Mouse (Mus musculus) cortical plate, adult 2 months (tissue): ENCODE data around the gene Umad1. TPM values are rescaled to one million over a fixed set of nuclear protein-coding genes. Genes with fewer than 3 reads are reported as not detected.

Source experiments
- H3K27ac ChIP-seq: fragments of 200-500 bp; 2 replicates; pipeline ENCODE4 v1.5.1; 2012; ENCODE audit warnings: low read length, control low read depth, inconsistent platforms; ENCODE audit not compliant: insufficient read depth
- H3K4me1 ChIP-seq: fragments of 200-500 bp; 2 replicates; pipeline ENCODE4 v1.6.1; 2011; ENCODE audit warnings: low read length; ENCODE audit not compliant: control insufficient read depth, insufficient read depth
- H3K4me3 ChIP-seq: fragments of 200-500 bp; 2 replicates; pipeline ENCODE4 v1.5.1; 2011; ENCODE audit warnings: mild to moderate bottlenecking, low read length, control low read depth; ENCODE audit not compliant: insufficient read depth
- CTCF ChIP-seq: fragments of 200-500 bp; IDR thresholded peaks from 2 replicates; pipeline ENCODE4 v1.5.1; 2011; ENCODE audit warnings: mild to moderate bottlenecking, control low read depth, low read length; ENCODE audit not compliant: insufficient read depth; ENCODE audit errors: extremely low read depth
- POLR2A ChIP-seq: fragments of 200-500 bp; IDR thresholded peaks from 2 replicates; pipeline ENCODE4 v1.6.1; 2011; ENCODE audit warnings: mild to moderate bottlenecking, low read length, control low read depth; ENCODE audit not compliant: insufficient read depth; ENCODE audit errors: extremely low read depth
- polyA plus RNA-seq: library from polyadenylated mRNA; depleted of rRNA; stranded (reverse); fragments of >200 nt; gene quantifications from 2 replicates; pipeline ENCODE4 v1.2.3, GENCODE M21; 2012

The Umad1 gene
- polyA plus RNA-seq, 1 experiment = 40.2 TPM

GRCm38 (mm10) chr6:8343271-8343670 is 84.2 kb downstream of the Umad1 start:
- no peak overlapping the region for H3K27ac ChIP-seq
- H3K4me1 ChIP-seq = no peaks in the 10 kb centered on the region; the same call in 1 of the 2 replicates
- H3K4me3 ChIP-seq = no peak overlapping the region
- no peak for TF ChIP-seq CTCF
- TF ChIP-seq POLR2A = no peak

GRCm38 (mm10) chr6:8345219-8345856 is 86.2 kb downstream of the Umad1 start:
- no peak overlapping the region for H3K4me3 ChIP-seq
- TF ChIP-seq POLR2A (no peak), CTCF (no peak)
- H3K4me1 ChIP-seq = no peaks in the 10 kb centered on the region
- H3K27ac ChIP-seq = no peak overlapping the region

DNA sequence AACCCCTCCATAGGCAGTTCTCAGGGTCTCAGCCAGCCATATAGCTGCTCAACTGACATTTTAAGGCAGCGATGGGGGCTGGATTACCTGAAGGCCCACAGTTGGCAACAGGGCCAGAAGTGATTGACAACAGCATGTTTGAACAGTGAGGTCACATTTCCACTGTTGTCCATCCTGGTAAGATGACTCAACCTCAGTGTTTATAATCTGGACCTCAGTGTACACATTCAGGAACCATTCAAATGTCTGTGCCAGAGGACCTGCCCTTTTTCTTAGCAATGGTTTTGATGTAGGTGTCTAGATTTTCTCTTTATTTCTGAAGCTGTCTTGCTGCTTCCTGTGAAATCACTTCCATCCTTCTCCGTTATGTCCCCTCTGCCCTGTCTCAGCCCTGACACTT is 88.1 kb downstream of the Umad1 start:
- Histone ChIP-seq H3K4me1 (no peaks in the 10 kb centered on the region), H3K27ac (no peak overlapping the region), H3K4me3 (no peak overlapping the region)
- TF ChIP-seq POLR2A (no peak), CTCF (no peak)

GRCm38 (mm10) chr6:8348344-8348743 is 89.3 kb downstream of the Umad1 start:
- Histone ChIP-seq H3K27ac (no peak overlapping the region), H3K4me3 (no peak overlapping the region), H3K4me1 (peaks cover under 1% of the 10 kb centered on the region; the same call in 1 of the 2 replicates)
- no peak for TF ChIP-seq CTCF
- TF ChIP-seq POLR2A = no peak

DNA sequence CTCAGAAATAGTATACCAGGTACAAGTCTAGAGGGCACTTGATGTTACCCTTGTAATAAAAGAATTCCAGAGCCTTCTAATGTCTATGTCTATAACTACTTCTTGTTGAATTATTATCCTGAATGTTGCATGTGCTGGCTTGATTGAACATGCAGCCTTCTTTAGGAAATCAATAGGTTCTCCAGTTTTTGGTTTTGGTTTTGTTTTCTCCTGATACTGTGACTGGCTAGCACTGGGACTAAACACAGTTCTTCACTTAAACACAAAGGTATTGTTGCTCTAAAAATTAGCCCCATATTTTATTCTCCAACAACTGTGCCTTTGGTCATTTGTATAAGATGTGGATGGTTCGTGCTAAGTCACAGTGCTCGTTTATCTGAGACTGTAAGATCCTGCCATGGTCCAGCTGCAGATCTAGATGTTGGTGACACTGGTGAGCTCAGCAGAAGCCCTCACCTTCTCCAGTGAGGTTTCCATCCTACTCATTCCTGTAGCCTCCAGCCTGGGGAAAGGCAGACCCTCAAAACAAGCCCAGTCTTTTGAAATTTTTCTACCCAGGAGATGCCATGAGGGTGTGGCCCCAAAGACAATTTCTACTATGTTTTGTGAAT is 90.1 kb downstream of the Umad1 start:
- no peak overlapping the region for H3K27ac ChIP-seq
- no peak overlapping the region for H3K4me3 ChIP-seq
- H3K4me1 ChIP-seq = peaks cover 6% of the 10 kb centered on the region
- TF ChIP-seq CTCF (no peak), POLR2A (no peak)

DNA sequence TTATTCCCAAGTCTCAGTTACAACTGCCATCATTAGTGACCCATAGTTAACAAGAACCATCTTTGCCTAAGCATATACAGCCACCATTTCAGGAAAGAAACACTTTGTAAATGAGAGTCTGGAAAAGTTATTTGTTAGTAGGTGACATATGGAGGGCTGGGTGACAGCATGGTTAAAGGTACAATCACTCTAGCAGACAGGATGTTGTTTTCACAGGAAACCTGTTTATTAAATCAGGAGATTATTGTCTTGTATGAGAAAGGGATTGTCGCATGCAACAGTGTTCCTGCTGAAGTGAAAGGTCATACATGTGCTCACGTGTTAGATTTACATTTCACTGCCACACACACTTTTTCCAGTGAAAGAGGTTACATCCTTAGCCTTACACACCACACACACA is 92.4 kb downstream of the Umad1 start:
- H3K4me3 ChIP-seq = no peak overlapping the region
- H3K27ac ChIP-seq = no peak overlapping the region
- peaks cover 6% of the 10 kb centered on the region for H3K4me1 ChIP-seq
- no peak for TF ChIP-seq POLR2A
- no peak for TF ChIP-seq CTCF

- Histone ChIP-seq H3K4me1 (peaks cover 6% of the 10 kb centered on the region), H3K4me3 (no peak overlapping the region), H3K27ac (no peak overlapping the region)
- TF ChIP-seq CTCF (no peak), POLR2A (no peak)
These were observed 93.6 kb downstream of the Umad1 start for GRCm38 (mm10) chr6:8352533-8353168.

GRCm38 (mm10) chr6:8353461-8353860 is 94.4 kb downstream of the Umad1 start:
- Histone ChIP-seq H3K4me1 (peaks cover 6% of the 10 kb centered on the region), H3K4me3 (no peak overlapping the region), H3K27ac (peak overlapping the region; percentile 49)
- TF ChIP-seq CTCF (no peak), POLR2A (no peak)

DNA sequence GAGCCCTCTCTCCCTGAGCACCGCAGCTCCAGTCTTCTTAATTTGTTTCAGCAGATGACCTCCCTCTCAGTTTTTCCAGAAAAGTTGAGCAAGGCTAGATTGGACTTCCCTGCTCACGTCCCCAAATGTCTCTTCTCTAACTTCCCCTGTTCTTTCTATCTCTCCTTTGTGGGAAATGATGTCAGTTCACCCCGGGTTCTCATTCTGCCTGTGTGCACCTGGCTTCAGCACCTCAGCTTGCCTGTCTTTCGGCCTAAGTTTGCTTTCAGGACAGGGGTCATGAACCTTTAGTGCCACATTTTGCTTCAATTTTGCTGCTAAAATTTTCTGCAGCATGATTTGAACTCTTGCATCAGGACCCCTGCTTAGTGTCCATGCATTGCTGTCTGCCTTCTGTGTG is 95.8 kb downstream of the Umad1 start:
- Histone ChIP-seq H3K4me1 (peaks cover 6% of the 10 kb centered on the region), H3K27ac (no peak overlapping the region), H3K4me3 (no peak overlapping the region)
- no peak for TF ChIP-seq CTCF
- no peak for TF ChIP-seq POLR2A

DNA sequence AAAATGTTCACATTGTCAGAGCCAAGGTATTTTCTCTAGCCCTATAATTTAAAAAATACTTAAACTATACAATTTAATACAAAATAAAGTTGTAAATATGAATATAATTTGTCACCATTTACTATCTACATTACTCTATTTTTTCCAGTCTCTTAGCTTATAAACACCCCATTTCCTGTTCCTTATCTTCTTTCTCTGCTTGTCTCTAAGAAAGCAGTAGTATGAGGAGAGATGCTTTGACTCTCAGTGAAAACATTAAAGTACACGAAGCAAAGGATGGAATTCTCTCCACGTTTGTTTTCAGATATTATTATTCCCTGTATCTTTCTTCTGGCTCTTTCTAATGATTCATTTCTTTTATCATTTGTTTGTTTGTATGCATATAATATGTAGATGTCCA is 99.1 kb downstream of the Umad1 start:
- Histone ChIP-seq H3K4me1 (peaks cover 6% of the 10 kb centered on the region), H3K27ac (no peak overlapping the region), H3K4me3 (no peak overlapping the region)
- TF ChIP-seq CTCF (no peak), POLR2A (no peak)

DNA sequence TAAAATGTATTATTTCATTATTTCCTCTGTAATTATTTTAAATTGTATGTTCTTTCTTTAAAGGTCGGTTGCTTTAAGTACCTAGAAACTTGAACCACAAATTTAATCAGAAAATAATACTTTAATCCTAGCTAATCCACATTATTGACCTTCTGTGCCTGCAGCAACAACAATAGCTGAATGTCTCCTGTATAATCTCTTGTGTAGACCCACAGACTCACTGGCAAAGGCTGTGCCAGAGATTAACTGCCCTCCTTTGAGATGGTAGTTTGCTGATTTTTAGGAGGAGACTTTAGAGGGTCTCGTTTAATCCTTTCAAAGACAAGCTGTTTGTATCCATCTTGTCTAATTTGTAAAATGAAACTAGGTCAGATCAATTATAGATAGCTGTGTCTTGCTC is 99.7 kb downstream of the Umad1 start:
- no peak overlapping the region for H3K27ac ChIP-seq

More for the DNA sequence above, 99.7 kb downstream of the Umad1 start:
- Histone ChIP-seq H3K4me1 (peaks cover 2% of the 10 kb centered on the region), H3K4me3 (no peak overlapping the region)
- no peak for TF ChIP-seq POLR2A
- no peak for TF ChIP-seq CTCF
